Mouse (Mus musculus) layer of hippocampus, postnatal 14 days (tissue): Measurements from ENCODE around the gene Ick. TPM values are rescaled to one million over a fixed set of nuclear protein-coding genes. Genes with fewer than 3 reads are reported as not detected.
"Not testable (repeated sequence)": the region's sequence is repeated elsewhere in the genome, so short reads cannot be mapped to it uniquely, and the experiment has no call there.

Source experiments
- DNase-seq, 2 experiments: peaks; one replicate each; pipeline ENCODE4 v3.0.0; 2021 to 2022; ENCODE audit warnings: low spot score in 2 of 2, mixed read lengths in 1 of 2
- long read RNA-seq, 2 experiments: library from polyadenylated mRNA; stranded (forward); transcript quantifications; one replicate each; pipeline ENCODE4 v2.0.0; 2021
- total RNA-seq, 2 experiments: library from RNA; stranded (reverse); gene quantifications; 2 replicates each; pipeline ENCODE4 v1.2.3; 2021

The Ick gene
- total RNA-seq = 10 to 100 TPM; 34.3 to 34.9 TPM
- long read RNA-seq, experiment 1, full-length matches to known transcripts = 11 of 22 reads
- long read RNA-seq, experiment 1, partial matches to known transcripts = 1 of 22 reads
- long read RNA-seq, experiment 1, other reads (novel, unspliced or antisense) = 10 of 22 reads
- long read RNA-seq, experiment 2, full-length matches to known transcripts = 10 of 32 reads
- long read RNA-seq, experiment 2, partial matches to known transcripts = 2 of 32 reads
- long read RNA-seq, experiment 2, other reads (novel, unspliced or antisense) = 20 of 32 reads

DNA sequence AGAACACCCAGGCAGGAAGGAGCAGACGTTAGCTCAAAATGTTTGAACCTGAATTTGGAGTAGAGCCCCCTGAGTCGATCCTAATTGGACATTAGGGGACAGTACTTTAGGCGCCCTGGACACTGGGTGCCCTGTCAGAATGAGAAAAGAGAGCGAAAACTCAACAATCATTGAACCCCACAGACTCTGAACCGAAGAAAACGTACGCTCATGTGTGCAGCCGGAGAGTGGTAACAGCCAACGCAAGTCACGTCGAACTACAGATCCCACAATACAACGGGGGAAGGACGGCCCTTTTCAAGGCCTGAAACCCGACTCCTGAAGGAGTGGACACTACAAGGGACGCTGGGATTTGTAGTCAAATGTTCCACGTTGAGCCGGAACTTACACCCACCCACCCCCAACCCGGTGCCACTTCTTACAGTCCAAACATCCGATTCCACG lies at the start of gene Ick, which contains the start of gene Fbxo9:
TSS of gene Ick (plus strand) at position 397 of the 444 bp plus-strand sequence.
TSS of gene Fbxo9 (minus strand) at position 270 of the 444 bp plus-strand sequence.
- peak; percentile 81 to 96 for DNase-seq

DNA sequence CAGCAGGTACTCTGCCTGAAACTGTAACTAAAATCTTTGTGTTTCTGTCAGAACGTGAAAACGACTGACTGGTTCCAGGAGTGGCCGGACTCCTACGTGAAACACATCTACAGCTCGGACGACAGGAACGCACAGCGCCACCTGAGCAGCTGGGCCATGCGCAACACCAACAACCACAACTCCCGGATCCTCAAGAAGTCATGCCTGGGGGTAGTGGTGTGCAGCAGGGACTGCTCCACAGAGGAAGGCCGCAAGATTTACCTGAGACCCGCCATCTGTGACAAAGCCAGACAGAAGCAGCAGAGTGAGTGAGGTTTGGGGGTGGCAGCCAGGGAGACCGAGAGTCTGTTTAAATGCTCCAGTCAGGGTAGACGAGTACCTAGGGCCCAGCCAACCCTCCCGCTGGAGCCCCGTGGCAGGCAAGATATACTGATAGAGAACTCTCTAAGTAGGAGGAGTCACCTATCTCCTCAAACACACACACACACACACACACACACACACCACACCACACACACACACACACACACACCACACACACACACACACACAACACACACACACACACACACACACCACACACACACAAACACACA lies 49.4 kb upstream of the Ick start:
- DNase-seq = no peak

DNA sequence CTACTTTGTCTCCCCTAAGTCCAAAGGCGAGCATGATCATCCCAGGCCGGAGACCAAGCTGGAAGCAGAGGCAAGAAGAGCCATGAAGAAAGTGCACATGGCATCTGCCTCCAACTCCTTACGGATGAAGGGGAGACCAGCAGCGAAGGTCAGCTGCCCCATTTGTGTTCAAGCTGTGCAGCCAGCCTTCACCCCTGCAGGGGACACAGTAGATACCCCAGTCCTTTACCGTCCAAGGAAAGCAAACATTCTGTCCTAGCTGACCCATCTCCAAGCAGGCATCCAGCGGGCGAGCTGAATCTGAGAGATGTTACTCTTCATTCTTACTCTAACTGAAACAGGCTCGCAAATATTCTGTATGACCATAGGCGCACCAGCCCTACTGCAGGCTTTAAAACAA lies 46.6 kb upstream of the Ick start:
- no peak for DNase-seq

DNA sequence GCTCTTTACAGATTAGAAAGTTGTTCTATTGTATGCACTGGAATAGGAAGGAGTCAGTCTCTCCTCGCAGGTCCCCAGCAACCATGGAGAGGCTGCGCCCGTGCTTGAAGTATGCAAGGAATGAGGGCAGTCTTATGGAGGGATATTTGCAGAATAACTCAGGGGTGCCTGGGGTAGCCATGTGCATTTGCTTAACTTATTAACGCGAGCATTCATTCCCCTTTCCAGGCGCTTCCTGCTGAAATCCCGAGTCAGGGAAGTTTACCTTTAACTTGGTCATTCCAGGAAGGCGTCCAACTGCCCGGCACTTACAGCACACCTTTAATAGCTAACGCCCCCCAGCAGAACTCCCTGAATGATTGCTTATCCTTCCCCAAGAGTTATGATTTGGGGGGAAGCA lies 44.9 kb upstream of the Ick start:
- no peak for DNase-seq

DNA sequence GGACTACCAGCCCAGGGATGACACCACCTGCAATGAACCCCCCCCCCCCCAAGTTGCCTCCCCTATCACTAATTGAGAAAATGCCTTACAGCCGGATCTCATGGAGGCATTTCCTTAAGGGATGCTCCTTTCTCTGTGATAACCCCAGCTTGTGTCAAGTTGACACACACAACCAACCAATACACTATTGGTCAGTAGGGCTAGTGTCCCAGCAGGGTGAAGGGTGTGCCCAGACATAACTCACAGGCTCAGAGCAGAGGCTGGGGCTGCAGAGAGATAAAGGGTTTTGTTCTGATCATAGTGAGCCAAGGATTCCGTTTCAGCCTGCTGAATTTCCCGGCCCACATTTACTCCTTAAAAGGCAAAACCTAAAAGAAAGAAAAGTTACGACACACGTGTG lies 38.5 kb upstream of the Ick start:
- no peak for DNase-seq

DNA sequence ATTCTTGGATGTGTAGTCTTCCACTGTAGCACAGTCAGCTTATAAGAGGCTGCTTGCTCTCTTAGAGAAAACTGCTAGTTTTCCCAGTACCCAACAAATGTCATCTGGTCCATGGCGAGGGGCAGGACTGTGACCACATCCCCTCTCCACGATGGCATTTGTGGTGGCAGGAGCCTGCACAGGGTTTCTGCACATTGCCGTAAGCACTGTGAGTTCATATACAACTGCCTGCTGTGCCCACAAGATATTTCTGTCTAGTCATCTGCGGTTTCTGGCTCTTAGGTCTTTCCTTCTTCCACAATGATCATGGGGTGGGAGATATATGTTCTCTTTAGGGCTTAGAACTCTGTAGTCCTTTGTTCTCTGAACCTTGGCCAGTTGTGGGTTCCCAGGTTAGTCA lies 37.4 kb upstream of the Ick start:
- DNase-seq = no peak

DNA sequence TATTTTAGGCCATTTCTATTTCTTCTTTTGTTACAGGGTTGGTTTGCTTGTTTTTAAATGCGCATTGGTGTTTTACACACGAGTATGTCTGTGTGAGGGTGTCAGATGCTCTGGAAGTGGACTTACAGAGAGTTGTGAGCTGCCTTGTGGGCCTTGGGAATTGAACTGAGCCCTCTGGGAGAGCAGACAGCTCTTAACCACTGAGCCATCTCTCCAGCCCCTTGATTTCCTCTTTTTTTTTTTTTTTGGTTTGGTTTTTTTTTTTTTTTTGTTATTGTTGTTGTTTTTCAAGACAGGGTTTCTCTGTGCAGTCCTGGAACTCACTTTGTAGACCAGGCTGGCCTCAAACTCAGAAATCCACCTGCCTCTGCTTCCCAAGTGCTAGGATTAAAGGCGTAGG lies 35.7 kb upstream of the Ick start:
- not testable (repeated sequence) for DNase-seq

DNA sequence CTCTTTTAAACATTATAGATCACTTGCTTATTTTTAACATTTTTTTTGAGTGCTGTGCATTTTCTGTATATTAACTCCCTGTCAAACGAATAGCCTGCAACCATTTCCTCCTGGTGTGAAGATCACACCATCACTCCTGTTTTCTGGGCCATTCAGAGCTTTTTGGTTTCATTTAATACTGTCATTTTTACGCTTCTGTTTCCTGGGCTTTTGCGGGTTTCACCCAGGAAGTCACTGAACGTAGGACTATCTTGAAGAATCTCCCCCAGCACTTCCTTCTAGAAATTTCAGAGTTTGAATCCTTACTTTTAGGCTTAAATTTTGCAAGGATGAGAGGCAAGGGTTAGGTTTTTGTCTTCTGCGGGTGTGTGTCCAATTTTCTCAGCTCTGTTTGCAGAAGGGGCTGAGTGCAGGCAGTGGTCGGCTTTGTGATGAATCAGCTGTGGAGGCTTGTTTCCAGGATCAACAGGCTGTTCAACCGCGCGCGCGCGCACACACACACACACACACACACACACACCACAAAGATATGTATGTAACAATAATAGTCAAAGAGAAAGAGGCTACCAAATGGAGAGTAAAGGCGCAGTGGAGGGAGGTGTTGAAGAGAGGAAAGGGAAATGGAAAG lies 35.2 kb upstream of the Ick start:
- DNase-seq = no peak

DNA sequence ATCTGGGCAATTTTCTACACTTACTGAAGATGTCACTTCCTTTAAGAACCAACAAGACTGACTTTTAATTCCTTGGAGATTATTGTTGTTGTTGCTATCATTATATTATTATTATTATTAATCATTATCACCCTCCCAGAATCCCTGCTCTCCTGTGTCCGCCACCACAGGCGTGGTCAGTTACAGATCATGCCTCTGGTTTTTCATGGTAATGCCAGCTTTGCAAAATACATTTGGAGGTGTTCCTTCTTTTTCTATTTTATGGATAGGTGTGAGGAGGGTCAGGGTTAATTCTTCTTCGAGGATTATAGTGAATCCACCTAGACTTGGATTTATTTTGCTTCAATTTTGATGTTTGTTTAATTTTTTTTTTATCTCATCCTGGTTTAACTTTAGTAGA lies 33.7 kb upstream of the Ick start:
- no peak for DNase-seq

DNA sequence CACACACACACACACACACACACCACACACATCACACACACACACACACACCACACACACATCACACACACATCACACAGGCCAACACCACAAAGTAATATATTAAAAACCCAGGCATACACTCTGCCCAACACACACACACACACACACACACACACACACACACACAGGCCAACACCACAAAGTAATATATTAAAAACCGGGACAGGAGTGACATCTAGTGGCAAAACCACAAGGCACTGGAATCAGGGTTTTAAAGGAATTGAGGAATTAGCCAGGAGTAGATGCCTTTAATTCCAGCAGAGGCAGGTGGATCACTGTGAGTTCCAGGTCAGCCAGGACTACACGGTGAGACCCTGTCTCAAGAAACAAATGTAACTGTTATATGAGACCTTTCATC lies 30.8 kb upstream of the Ick start:
- DNase-seq = peak; percentile 18 to 21

DNA sequence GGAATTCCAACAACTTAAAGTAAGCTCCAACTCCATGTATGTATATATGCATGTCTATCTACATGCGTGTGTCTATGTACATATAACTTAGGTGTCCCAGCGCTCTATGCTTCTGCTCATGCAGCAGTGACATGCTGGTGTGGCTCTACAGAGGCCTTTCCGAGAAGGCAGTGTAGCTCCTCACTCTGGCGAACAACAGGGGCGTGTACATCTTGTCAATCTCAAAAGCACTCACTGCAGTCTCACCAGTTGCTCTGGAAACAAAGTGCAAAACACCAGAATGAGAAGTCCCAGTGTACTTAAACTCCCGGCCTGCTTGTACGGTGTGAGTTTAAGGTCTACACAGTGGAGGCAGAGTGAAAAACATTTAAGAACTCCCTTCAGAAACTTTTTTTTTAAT lies 27.2 kb upstream of the Ick start:
- DNase-seq = no peak

DNA sequence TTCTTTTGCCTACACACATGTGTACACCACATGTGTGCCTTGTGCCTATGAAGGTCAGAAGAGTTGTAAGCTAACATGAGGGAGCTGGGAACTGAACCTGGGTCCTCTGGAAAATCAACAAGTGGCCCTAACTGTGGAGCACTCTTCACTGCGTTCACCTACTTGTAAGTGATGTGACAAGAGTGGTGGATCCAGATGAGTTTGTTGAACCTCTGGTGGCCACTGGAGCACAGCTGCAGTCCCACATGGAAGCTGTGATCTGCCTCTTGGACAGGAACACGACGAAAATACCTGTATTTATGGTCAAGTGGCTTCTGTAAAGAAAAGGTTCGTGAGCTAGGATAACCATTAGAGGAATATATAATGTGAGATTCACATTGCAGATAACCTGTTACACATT lies 24.7 kb upstream of the Ick start:
- no peak for DNase-seq

DNA sequence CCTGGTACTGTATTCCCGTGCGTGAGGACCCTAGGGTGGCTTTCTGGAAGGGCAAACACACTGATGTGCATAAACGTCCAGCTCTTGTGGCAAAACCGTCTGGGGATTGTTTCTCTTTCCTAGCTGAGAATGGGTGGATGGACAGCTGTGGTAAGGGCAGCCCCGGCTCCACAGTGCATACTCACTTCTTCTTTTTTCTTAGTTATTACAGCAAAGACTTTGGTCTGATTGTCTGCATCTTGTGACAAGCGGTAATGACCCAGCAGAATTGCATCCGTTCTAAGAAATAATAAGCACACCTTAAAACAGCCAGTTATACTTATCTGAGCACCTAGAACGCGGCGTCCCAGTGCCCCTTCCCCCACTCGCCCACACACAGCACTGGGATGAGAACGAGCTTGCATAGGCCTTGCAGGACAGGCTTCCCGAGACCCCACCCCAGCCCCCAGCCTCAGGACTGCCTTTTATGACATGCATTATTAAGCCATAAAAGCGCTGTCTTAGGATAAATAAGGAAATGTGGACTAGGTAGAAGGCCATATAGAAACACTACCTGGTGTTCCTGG lies 23.2 kb upstream of the Ick start:
- DNase-seq = no peak

DNA sequence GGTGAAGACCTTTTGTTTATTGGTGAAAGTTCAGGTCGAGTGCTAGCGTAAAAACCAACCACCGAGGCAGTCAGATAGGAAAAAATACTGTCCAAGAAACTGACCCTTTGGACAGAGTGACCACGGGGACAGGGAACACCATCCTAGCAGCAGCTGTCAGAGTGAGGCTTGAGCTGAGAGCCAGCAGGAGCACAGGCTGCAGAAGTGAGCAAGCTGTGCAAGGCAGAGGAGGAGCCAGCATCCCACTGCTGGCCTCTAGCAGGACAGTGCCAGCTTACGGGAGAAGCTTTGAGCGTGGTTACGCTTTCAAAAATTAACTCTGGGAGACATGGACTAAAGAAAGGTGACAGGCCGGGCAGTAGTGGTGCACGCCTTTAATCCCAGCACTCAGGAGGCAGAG lies 21.2 kb upstream of the Ick start:
- no peak for DNase-seq

DNA sequence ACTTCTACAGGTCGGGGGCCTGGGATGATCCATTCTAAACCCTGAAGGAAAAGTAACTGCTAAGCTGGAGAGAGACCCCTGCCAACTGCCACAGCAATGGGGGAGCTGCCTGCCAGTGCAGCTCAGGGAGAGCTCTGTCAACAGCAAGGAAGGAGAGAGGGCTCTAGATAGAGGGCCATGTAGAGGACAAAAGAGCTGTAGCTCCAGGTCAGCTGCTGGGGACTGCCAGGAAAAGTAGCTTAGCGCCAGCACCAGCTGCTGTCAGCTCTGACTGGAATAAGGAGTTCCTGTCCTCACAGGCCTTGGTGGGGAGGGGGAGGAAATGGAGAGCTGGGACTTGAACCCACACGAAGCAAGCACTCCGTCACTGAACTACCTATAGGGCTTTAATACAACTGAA lies 20.5 kb upstream of the Ick start:
- DNase-seq = no peak

DNA sequence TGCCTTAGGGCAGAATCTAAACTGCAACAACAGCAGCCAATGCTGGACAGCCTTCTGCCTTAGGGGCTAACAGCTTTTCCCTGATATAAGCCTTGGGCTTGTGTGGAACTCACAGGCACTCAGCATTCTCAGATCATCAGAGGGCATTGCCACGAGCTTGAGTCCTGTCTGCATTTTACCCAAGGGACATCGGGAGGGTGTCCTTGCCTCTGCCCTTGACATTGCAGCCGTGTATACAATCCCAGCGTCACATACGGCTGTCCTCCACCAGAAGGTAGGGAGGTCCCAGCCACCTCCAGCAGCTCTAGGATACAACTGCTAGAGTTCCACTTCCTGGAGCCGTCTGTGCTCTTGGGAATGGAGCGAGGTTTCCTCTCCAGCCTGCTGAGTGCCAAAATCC lies 20.0 kb upstream of the Ick start:
- no peak for DNase-seq

DNA sequence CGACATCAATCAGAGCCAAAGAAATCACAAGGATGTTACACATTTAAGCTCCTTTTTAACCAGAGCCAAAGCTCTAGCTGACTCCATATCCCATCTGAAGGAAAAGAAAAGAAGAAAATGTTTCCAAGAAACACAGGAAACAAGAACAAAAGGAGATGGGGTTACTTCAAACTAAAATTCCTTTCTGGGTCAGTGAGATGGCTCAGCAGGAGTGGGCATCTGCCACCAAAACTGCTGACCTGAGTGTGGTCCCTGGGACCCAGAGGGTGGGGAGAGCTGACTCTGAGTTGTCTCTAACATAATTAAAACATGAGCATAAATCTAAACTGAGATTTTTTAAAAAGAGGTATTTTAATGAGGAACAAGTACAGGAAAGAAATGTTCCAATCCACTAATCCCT lies 19.1 kb upstream of the Ick start:
- no peak for DNase-seq

DNA sequence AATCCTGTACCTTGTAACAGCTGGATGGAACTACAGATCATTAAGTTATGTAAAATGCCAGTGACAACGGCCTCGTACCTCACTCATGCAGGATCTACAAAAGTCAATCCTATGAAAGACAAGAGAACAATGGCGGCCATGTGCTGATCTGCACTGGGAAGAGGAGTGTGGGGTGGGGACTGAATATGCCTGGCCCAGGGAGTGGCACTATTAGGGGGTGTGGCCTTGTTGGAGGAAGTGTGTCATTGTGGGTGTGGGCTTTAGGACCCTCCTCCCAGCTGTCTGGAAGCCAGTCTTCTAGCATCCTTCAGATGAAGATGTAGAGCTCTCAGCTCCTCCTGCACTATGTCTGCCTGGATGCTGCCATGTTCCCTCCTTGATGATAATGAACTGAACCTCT lies 18.4 kb upstream of the Ick start:
- DNase-seq = no peak

DNA sequence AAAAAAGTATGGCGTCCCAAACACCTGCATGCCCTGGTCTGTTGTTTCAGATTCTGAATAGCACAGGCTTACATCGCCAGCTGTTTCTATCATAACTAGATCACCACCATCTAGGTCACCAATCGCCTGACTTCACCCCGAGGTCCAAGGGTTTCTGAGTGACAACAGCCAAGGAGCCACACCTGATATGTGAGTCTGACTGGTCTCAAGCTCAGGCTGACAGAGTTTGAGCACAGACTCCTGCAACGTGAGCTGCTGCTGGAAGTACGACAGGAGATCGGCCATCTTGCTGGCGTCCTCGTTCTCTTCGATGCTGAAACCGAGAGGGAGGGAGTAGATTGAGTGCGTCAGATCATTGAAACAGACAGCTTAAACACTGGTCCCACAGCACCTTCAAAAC lies 13.3 kb upstream of the Ick start:
- no peak for DNase-seq

DNA sequence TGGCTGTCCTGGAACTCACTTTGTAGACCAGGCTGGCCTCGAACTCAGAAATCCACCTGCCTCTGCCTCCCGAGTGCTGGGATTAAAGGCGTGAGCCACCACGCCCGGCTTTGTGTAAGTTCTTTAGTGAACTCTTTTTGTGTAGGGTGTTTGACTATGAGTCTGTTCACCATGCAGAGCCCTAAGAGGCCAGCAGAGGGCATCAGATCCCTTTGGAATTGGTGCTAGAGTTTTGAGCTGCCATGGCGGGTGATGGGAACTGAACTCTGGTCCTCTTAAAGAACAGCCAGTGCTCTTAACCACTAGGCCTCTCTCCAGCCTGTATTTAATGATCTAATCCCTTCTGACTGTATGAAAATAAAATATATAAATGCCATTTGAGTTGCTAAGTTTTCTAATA lies 12.6 kb upstream of the Ick start:
- no peak for DNase-seq

DNA sequence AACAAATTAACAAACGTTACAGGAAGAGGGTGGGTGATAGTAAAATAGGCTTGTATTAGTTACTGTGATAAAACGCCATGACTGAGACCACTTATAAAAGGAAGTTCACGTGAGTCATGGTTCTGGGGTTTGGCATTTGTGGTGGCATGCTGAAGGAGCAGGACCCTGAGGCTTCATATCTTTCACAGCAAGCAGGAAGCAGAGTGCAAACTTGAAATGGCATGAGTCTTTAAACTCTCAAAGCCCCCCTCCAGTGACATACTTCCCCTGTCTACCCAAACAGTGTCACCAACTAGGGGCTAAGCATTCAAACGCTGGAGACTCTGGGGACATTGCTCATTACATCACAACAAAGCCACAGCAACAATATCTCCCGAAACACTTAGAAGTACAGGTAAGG lies 8.0 kb upstream of the Ick start:
- DNase-seq = no peak

DNA sequence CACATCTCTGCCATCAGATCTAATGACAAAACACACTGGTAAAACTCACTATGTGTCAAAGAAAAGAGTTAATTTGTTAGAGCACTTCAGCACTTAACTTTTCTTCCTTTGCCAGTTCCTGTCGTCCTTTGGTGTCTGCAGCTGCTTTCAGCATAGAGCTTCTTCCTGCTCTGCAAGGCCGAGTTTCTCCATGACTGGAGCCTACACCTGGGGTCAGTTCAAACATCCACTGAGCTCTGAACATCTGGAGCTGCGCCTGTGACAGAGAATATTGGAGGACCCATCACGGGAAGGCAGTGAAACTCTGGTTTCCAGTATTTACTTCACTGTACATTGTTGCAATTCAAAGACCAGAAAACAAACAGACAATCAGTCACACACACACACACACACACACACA lies 7.6 kb upstream of the Ick start:
- DNase-seq = no peak
